Mouse (Mus musculus) gastrocnemius, postnatal 25 days (tissue): ENCODE measurements around the gene Thbs3. TPM values are rescaled to one million over a fixed set of nuclear protein-coding genes. Genes with fewer than 3 reads are reported as not detected.
"Not testable (repeated sequence)": the region's sequence is repeated elsewhere in the genome, so short reads cannot be mapped to it uniquely, and the experiment has no call there.

Experiments used
- DNase-seq: peaks from one replicate; pipeline ENCODE4 v3.0.0; 2022
- total RNA-seq, 2 experiments: library from RNA; stranded (reverse); gene quantifications; 1 replicate in 1 of 2; 2 replicates in 1 of 2; pipeline ENCODE4 v1.2.3; 2021

Gene Thbs3
- total RNA-seq, 2 experiments from 2014 or later = 11.0 to 11.8 TPM

- DNase-seq = peak; percentile 90
Measured at GRCm38 (mm10) chr3:89195979-89196877, 18.8 kb upstream of the Thbs3 start.

- no peak for DNase-seq
Measured at GRCm38 (mm10) chr3:89199839-89200238, 15.1 kb upstream of the Thbs3 start.

DNA sequence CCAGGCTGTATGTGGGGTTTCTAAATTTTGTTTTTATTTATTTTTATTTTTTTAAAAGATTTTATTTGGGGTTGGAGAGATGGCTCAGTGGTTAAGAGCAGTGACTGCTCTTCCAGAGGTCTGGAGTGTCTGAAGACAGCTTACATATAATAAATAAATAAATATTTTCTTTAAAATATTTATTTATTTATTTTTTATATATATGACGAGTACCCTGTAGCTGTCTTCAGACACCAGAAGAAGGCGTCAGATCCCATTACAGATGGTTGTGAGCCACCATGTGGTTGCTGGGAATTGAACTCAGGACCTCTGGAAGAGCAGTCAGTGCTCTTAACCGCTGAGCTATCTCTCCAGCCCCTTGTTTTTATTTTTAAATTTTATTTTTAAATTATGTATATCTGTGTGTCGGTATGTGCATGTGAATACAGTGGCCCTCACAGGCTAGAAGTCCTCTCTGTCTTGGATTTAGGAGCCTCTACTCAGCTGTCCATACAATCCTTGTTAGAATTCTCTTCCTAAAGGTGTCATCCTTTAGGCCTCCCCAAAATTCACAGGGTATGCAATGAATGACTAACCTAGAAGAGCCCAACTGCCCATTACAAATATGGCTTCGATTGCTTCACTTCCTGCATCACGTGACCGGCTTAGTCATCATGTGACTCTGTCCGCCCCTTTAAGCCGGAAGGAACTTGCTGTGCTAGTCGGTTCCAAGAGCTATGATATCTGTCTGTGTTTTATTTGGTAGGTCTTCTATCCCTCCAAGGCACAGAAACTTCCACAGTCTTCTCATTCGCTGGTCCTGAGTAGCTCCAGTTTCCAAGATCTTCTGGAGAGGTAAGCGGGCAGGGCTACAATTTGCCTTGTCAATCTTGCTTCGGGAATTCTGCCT, 12.5 kb upstream of the Thbs3 start, which contains the start of gene Gba:
Gene Gba (plus strand): TSS at position 676 of the 889 bp plus-strand sequence.
- DNase-seq = peak; percentile 67

DNA sequence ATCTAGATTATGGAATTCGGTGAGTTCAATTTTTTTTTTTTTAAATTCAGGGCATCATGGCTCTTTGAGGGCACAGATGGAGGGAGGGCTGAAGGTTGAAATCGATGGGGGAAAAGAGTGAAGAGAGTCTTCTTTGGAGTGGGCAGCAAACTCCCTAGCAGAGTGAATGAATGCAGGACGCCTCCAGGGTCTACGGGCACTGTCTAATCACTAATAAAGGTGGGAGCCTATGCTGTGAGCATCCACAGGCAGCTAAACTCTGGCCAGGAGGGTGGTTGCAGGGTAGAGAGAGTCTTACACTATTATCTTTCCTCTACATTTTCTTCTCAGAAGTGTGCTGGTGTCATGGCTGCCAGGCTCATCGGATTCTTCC, 11.9 kb upstream of the Thbs3 start:
- no peak for DNase-seq

GRCm38 (mm10) chr3:89206079-89206478, 8.9 kb upstream of the Thbs3 start:
- no peak for DNase-seq

DNA sequence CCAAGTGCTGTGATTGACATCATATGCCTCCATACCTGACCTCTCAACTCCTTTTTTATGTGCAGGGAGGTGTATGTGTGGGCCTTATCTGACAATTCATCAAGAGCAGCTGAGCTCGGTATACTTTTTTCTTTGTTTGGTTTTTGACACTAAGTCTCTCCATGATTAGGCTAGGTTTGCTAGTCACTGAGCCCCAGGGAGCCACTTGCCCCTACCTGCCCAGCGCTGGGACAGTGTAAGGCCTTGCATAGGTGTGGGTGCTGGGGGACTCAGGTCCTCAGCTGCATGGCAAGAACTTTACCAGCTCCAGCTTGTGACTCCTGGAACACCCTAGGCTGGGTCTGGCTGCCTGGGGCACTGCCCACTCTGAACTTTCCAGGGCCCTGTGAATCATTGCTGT, 8.3 kb upstream of the Thbs3 start:
- no peak for DNase-seq

DNA sequence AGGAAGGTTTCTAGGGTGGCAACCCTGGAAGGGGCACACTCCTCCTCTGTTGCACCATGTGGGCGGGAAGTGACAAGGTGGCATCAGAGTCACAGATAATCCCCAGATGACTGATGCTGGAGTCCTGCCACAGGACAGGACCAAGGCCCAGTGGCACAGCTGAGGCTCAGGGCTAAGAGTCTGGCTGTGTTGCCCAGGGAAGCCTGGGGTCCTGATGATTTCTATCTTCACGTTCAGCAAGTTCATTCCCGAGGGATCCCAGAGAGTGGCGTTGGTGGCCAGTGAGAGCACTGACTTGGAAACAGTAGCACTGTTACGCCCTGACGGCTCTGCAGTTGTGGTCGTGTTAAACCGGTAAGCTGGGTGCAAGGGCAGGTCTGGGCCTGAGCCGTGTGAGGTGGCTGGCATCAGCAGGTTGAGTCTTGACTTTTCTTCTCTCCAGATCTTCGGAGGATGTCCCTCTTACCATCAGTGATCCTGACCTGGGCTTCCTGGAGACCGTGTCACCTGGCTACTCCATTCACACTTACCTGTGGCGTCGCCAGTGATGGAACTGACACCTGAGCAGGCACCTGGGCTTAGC, 6.8 kb upstream of the Thbs3 start:
- no peak for DNase-seq

- no peak for DNase-seq
Measured at GRCm38 (mm10) chr3:89208736-89209135, 6.2 kb upstream of the Thbs3 start.

- DNase-seq = no peak
Measured at GRCm38 (mm10) chr3:89209731-89210130, 5.2 kb upstream of the Thbs3 start.

DNA sequence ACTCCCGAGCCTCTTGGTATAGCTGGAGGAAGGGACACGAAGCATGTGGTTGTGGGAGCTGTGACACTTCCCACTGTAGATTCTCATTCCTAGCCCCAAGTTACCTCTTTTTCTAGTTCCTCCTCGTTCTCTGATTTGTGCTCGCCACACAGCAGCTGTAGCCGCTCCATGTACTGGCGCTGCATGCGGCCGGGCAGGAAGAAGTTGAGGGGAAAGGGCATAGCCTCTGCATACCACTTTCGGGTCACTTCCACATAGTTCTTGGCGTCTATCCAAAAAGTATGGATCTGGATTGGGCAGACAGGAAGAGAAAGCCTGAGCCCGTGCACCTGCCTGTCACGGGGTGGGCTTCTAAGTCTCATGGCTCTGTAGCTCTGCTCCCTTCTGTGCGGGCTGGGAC, 4.8 kb upstream of the Thbs3 start:
- DNase-seq = no peak

GRCm38 (mm10) chr3:89210731-89211130, 4.2 kb upstream of the Thbs3 start:
- no peak for DNase-seq

GRCm38 (mm10) chr3:89213803-89214530, 1.0 kb upstream of the Thbs3 start:
- DNase-seq = peak; percentile 93

DNA sequence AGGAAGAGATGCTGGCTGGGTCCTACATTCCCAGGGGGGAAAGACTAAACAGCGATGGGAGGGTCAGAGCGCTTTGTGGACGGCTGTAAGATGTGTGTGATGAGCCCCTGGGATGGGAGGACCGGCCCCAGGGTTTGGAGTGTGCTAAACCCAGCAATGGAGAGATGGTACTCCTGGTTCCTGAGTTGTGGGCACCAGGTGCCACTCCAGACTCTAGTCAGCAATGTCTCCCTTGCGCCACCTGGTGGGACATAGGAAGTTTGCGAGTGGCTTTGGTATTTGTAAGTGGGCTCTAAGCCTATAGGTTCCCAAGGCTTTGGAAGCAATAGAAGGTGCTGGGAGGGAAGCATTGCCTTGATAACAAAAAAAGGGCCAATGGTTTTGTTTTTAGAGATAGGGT, 873 bp downstream of the Thbs3 start:
- peak; percentile 69 for DNase-seq

GRCm38 (mm10) chr3:89216407-89216806, 1.4 kb downstream of the Thbs3 start:
- not testable (repeated sequence) for DNase-seq

DNA sequence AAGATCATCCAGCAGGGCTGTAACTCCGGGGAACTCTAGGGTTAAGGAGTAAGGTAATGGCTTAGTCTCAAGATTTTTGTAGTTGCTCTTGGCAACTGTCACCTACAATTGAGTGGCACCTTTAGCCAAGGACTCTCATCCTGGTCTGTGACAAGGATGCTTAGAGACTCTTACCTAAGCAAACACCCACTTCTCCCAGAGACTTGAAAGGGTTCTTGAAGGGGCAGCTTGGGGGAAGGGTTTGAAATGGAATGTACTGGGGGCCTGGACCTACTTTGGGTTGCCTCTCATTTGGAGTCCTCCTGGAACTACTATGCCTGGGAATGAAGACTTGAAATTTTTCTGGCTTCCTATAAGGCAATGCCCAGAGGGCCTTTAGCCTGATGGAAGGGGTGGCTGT, 3.3 kb downstream of the Thbs3 start:
- DNase-seq = no peak

GRCm38 (mm10) chr3:89219546-89219945, 4.6 kb downstream of the Thbs3 start:
- DNase-seq = no peak

- no peak for DNase-seq
Measured at GRCm38 (mm10) chr3:89221167-89221566, 6.2 kb downstream of the Thbs3 start.

GRCm38 (mm10) chr3:89224796-89225195, 9.8 kb downstream of the Thbs3 start:
- no peak for DNase-seq

DNA sequence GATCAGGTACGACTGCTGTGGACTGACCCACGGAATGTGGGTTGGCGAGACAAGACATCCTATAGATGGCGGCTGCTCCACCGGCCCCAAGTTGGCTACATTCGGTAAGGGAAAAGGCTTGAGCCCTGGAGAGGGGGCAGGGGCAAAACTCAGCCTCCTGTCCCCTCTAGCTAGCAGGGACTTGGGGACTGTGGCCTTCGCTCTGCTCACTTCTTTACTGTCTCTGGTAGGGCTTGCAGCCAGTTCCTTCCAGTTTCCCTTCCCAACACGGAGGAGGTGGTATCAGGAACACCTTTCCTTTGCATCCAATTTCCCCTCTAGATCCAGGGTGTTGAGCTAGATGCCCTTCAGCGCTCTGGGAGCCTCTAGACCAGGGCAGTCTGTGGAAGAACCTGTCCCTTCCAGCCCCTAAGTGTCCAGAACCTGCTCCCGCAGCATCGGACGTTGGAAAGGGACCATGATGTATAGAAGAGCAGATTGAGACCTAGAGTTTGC, 10.4 kb downstream of the Thbs3 start:
- no peak for DNase-seq

DNA sequence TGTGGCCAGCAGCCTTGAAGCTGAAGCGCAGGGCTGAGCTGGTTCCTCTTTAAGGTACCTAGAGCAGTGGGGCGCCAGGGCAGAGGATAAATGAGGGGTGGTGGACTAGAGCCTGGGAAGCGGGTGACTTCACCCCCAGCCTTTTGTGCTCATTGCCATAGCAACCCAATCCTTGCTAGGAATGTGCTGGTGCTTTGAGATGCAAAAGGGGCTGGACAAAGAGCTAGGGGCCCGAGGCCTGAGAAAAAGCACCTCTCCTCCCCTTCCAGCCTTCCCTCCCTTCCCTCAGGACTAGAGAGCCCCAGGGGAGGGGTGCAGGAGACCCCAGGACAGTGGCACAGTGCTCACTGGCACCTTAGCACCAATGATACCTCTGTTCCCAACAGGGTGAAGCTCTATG, 10.9 kb downstream of the Thbs3 start:
- DNase-seq = no peak

DNA sequence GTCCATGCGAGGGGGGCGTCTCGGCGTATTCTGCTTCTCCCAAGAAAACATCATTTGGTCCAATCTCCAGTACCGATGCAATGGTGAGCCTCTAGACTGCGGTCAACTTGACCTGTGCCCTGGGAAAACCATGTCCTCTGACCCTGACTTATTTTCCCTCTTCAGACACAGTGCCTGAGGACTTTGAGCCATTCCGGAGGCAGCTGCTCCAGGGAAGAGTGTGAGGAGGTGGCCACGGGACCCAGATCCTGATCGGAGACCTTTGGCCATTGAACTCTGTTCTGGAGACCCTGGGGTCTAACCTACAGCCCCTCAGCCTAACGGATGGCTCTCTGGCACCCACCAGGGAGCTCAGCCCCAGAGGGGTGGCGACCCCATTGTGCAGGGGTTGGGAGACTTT, 11.4 kb downstream of the Thbs3 start:
- no peak for DNase-seq

DNA sequence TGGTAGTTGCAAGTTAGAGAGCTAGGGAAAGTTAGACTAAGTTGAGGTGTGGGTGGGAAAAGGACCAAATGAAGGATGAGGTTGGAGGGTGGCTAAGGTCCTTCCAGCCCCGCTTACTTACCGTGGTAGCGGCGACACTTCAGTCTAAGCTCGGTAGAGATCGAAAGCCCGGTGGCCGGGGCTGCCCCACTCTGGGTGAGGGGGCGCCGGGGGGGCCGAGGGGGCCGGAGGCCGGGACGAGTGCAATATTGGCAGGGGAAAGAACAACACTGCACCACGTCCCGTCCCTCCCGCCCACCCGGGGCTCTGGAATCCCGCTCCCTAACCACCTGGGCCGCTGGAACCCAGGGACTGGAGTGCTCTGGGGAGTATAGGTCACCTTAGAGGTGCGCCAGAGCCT, 11.9 kb downstream of the Thbs3 start, which contains the start of gene Mtx1:
Gene Mtx1 (minus strand): TSS at position 189 of the 400 bp plus-strand sequence.
- no peak for DNase-seq
